Mouse (Mus musculus): ENCODE measurements around the gene Ephb1. TPM values are rescaled to one million over a fixed set of nuclear protein-coding genes. Genes with fewer than 3 reads are reported as not detected.

Gene Ephb1
- polyA plus RNA-seq, 1 experiment: not detected

- Histone ChIP-seq H3K4me1 (ENCODE audit: control insufficient read depth, insufficient read depth, insufficient read length, low read length) (peaks cover 7% of the 10 kb centered on the region), H3K27ac (replicated peaks; ENCODE audit: low read depth, low read length) (no peak overlapping the region), H3K4me3 (ENCODE audit: insufficient read depth, low read depth, low read length) (no peak overlapping the region)
These were observed 53.5 kb downstream of the Ephb1 start for GRCm38 (mm10) chr9:102300985-102301384.

- no peak overlapping the region for H3K27ac ChIP-seq (replicated peaks; ENCODE audit: low read depth, low read length)
- H3K4me3 ChIP-seq (ENCODE audit: insufficient read depth, low read depth, low read length): no peak overlapping the region
- no peaks in the 10 kb centered on the region for H3K4me1 ChIP-seq (ENCODE audit: control insufficient read depth, insufficient read depth, insufficient read length, low read length)
These were observed 55.8 kb downstream of the Ephb1 start for GRCm38 (mm10) chr9:102298741-102299140.

- Histone ChIP-seq H3K27ac (replicated peaks; ENCODE audit: low read depth, low read length) (no peak overlapping the region), H3K4me1 (ENCODE audit: control insufficient read depth, insufficient read depth, insufficient read length, low read length) (no peaks in the 10 kb centered on the region), H3K4me3 (ENCODE audit: insufficient read depth, low read depth, low read length) (no peak overlapping the region)
These were observed 56.5 kb downstream of the Ephb1 start for GRCm38 (mm10) chr9:102297986-102298385.

- no peaks in the 10 kb centered on the region for H3K4me1 ChIP-seq (ENCODE audit: control insufficient read depth, insufficient read depth, insufficient read length, low read length)
- H3K27ac ChIP-seq (replicated peaks; ENCODE audit: low read depth, low read length): no peak overlapping the region
- no peak overlapping the region for H3K4me3 ChIP-seq (ENCODE audit: insufficient read depth, low read depth, low read length)
These were observed 57.3 kb downstream of the Ephb1 start for GRCm38 (mm10) chr9:102297176-102297575.

- Histone ChIP-seq H3K4me3 (ENCODE audit: insufficient read depth, low read depth, low read length) (no peak overlapping the region), H3K4me1 (ENCODE audit: control insufficient read depth, insufficient read depth, insufficient read length, low read length) (no peaks in the 10 kb centered on the region), H3K27ac (replicated peaks; ENCODE audit: low read depth, low read length) (no peak overlapping the region)
These were observed 60.9 kb downstream of the Ephb1 start for GRCm38 (mm10) chr9:102293605-102294004.

- Histone ChIP-seq H3K4me1 (ENCODE audit: control insufficient read depth, insufficient read depth, insufficient read length, low read length) (no peaks in the 10 kb centered on the region), H3K27ac (replicated peaks; ENCODE audit: low read depth, low read length) (no peak overlapping the region), H3K4me3 (ENCODE audit: insufficient read depth, low read depth, low read length) (no peak overlapping the region)
These were observed 63.3 kb downstream of the Ephb1 start for GRCm38 (mm10) chr9:102291230-102291629.

GRCm38 (mm10) chr9:102288356-102288755 is 66.1 kb downstream of the Ephb1 start:
- Histone ChIP-seq H3K4me1 (ENCODE audit: control insufficient read depth, insufficient read depth, insufficient read length, low read length) (no peaks in the 10 kb centered on the region), H3K27ac (replicated peaks; ENCODE audit: low read depth, low read length) (no peak overlapping the region), H3K4me3 (ENCODE audit: insufficient read depth, low read depth, low read length) (no peak overlapping the region)

GRCm38 (mm10) chr9:102275931-102276330 is 78.6 kb downstream of the Ephb1 start:
- Histone ChIP-seq H3K27ac (replicated peaks; ENCODE audit: low read depth, low read length) (no peak overlapping the region), H3K4me3 (ENCODE audit: insufficient read depth, low read depth, low read length) (no peak overlapping the region), H3K4me1 (ENCODE audit: control insufficient read depth, insufficient read depth, insufficient read length, low read length) (peaks cover 4% of the 10 kb centered on the region)

- peaks cover 4% of the 10 kb centered on the region for H3K4me1 ChIP-seq (ENCODE audit: control insufficient read depth, insufficient read depth, insufficient read length, low read length)
- no peak overlapping the region for H3K27ac ChIP-seq (replicated peaks; ENCODE audit: low read depth, low read length)
- no peak overlapping the region for H3K4me3 ChIP-seq (ENCODE audit: insufficient read depth, low read depth, low read length)
These were observed 80.5 kb downstream of the Ephb1 start for GRCm38 (mm10) chr9:102274016-102274415.

- Histone ChIP-seq H3K4me3 (ENCODE audit: insufficient read depth, low read depth, low read length) (no peak overlapping the region), H3K4me1 (ENCODE audit: control insufficient read depth, insufficient read depth, insufficient read length, low read length) (peaks cover 4% of the 10 kb centered on the region), H3K27ac (replicated peaks; ENCODE audit: low read depth, low read length) (no peak overlapping the region)
These were observed 81.1 kb downstream of the Ephb1 start for GRCm38 (mm10) chr9:102273469-102273808.

- Histone ChIP-seq H3K27ac (replicated peaks; ENCODE audit: low read depth, low read length) (no peak overlapping the region), H3K4me1 (ENCODE audit: control insufficient read depth, insufficient read depth, insufficient read length, low read length) (peaks cover 4% of the 10 kb centered on the region), H3K4me3 (ENCODE audit: insufficient read depth, low read depth, low read length) (no peak overlapping the region)
These were observed 81.6 kb downstream of the Ephb1 start for GRCm38 (mm10) chr9:102272731-102273468.

- H3K4me3 ChIP-seq (ENCODE audit: insufficient read depth, low read depth, low read length): no peak overlapping the region
- peaks cover 4% of the 10 kb centered on the region for H3K4me1 ChIP-seq (ENCODE audit: control insufficient read depth, insufficient read depth, insufficient read length, low read length)
- H3K27ac ChIP-seq (replicated peaks; ENCODE audit: low read depth, low read length): no peak overlapping the region
These were observed 84.0 kb downstream of the Ephb1 start for GRCm38 (mm10) chr9:102270496-102270895.

- H3K4me3 ChIP-seq (ENCODE audit: insufficient read depth, low read depth, low read length): peak overlapping the region; percentile 61
These were observed 87.0 kb downstream of the Ephb1 start for GRCm38 (mm10) chr9:102267311-102268027.

GRCm38 (mm10) chr9:102263760-102264159 is 90.7 kb downstream of the Ephb1 start:
- no peaks in the 10 kb centered on the region for H3K4me1 ChIP-seq (ENCODE audit: control insufficient read depth, insufficient read depth, insufficient read length, low read length)
- no peak overlapping the region for H3K4me3 ChIP-seq (ENCODE audit: insufficient read depth, low read depth, low read length)
- no peak overlapping the region for H3K27ac ChIP-seq (replicated peaks; ENCODE audit: low read depth, low read length)

More at GRCm38 (mm10) chr9:102267311-102268027, 87.0 kb downstream of the Ephb1 start:
- H3K4me1 ChIP-seq (ENCODE audit: control insufficient read depth, insufficient read depth, insufficient read length, low read length): no peaks in the 10 kb centered on the region
- H3K27ac ChIP-seq (replicated peaks; ENCODE audit: low read depth, low read length): no peak overlapping the region

GRCm38 (mm10) chr9:102262100-102262501 is 92.4 kb downstream of the Ephb1 start:
- H3K27ac ChIP-seq (replicated peaks; ENCODE audit: low read depth, low read length): no peak overlapping the region
- no peak overlapping the region for H3K4me3 ChIP-seq (ENCODE audit: insufficient read depth, low read depth, low read length)
- no peaks in the 10 kb centered on the region for H3K4me1 ChIP-seq (ENCODE audit: control insufficient read depth, insufficient read depth, insufficient read length, low read length)

- Histone ChIP-seq H3K27ac (replicated peaks; ENCODE audit: low read depth, low read length) (no peak overlapping the region), H3K4me1 (ENCODE audit: control insufficient read depth, insufficient read depth, insufficient read length, low read length) (no peaks in the 10 kb centered on the region), H3K4me3 (ENCODE audit: insufficient read depth, low read depth, low read length) (no peak overlapping the region)
These were observed 93.0 kb downstream of the Ephb1 start for GRCm38 (mm10) chr9:102261511-102261910.

Data from brown adipose tissue, adult 24 weeks (tissue).